9 mouse cellular contexts compared by ENCODE assay signal in the genomic region with DNA sequence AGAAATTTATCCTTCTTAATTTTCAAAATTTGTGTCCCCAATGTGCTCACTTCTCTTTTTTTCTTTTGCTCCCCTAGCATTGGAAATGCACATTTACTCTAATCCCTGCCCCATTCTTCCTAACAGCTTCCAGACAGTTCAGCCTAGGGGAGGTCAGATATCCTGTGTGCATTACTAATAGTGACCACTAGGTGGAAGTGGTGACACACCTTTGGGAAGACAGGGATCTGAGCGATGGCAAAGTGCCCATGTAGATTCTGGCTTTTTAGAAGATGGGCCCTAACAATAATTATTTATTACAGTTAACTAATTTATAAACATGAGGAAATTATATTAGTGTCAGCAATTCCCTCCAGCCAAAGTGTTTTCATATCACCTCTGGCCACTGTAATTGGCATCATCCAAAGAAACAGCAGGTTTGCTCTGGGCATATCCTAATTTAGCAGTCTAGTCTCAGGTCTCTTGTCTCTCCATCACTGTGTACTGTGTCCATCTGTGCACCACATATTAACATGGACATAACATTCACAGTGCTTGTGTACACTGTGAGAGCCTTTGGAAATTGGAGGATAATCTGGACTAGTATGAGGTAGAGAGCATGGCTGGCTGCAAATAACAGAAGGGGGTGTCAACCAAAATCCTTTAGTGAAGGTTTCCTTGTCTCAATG. TPM values are rescaled to one million over a fixed set of nuclear protein-coding genes. Genes with fewer than 3 reads are reported as not detected.
DNase-seq lines count a peak whose midpoint lies in the region; ATAC-seq and TF ChIP-seq lines count a peak whose summit lies in the region.
"Had no signal": no experiment of that assay in that cellular context is flagged by ENCODE, and none has a peak within 500 bp of the region (broad histone marks: within the 10 kb centered on the region; RNA-seq: fewer than 3 reads in every experiment).

No protein-coding gene starts in this region.

- peak; percentile 34 for DNase-seq in heart, adult 8-10 months (ENCODE audit: low spot score)
- DNase-seq in embryonic facial prominence, embryonic 14.5 days (ENCODE audit: low spot score): peak; percentile 80
- peak; percentile 79 for DNase-seq in hindbrain, embryonic 11.5 days (ENCODE audit: low spot score)
- peak; percentile 35 to 87 for DNase-seq in layer of hippocampus, adult 18-20 months (ENCODE audit: low spot score in 2 of 2)
- peak; percentile 81 for DNase-seq in retina, postnatal 1 day

- no peak for ATAC-seq in heart, embryonic 11.5 days (replicated peaks; ENCODE audit: insufficient number of reproducible peaks, low FRiP score, low TSS enrichment)
- peak; percentile 75; the same call in 1 of the 2 replicates for ATAC-seq in embryonic facial prominence, embryonic 14.5 days (ENCODE audit: low read depth)
- ATAC-seq in hindbrain, embryonic 11.5 days (ENCODE audit: low FRiP score): peak; percentile 93
- 0 out of 2 replicates have a peak, but pooled peaks have one; percentile 64 for ATAC-seq in lung, embryonic 15.5 days (ENCODE audit: borderline replicate concordance, extremely low read depth, low FRiP score, low TSS enrichment)

- H3K4me1 ChIP-seq in heart, embryonic 11.5 days (ENCODE audit: control insufficient read depth, insufficient read depth, low read length): no peaks in the 10 kb centered on the region
- H3K4me1 ChIP-seq in bone marrow, adult 2 months (ENCODE audit: control insufficient read depth, insufficient read depth, low read length): no peaks in the 10 kb centered on the region
- no peaks in the 10 kb centered on the region for H3K4me1 ChIP-seq in embryonic facial prominence, embryonic 14.5 days (ENCODE audit: control insufficient read depth, insufficient read depth, low read length)
- no peaks in the 10 kb centered on the region for H3K4me1 ChIP-seq in hindbrain, embryonic 11.5 days (replicated peaks; ENCODE audit: control insufficient read depth, insufficient read depth, low read length)
- no peaks in the 10 kb centered on the region for H3K4me1 ChIP-seq in lung, embryonic 15.5 days

- no peaks in the 10 kb centered on the region for H3K27me3 ChIP-seq in heart, embryonic 11.5 days (ENCODE audit: control insufficient read depth, insufficient read depth, low read length)
- H3K27me3 ChIP-seq in embryonic facial prominence, embryonic 14.5 days (replicated peaks; ENCODE audit: control insufficient read depth, insufficient read depth, low read length): no peaks in the 10 kb centered on the region
- no peaks in the 10 kb centered on the region for H3K27me3 ChIP-seq in hindbrain, embryonic 11.5 days (ENCODE audit: control insufficient read depth, insufficient read depth, low read length)
- H3K27me3 ChIP-seq in lung, embryonic 15.5 days: no peaks in the 10 kb centered on the region

- H3K27ac ChIP-seq in heart, embryonic 11.5 days (ENCODE audit: low read depth, low read length): no peak overlapping the region
- H3K27ac ChIP-seq in bone marrow, adult 2 months (ENCODE audit: control insufficient read depth, insufficient read depth, low read depth, low read length, poor library complexity): no peak overlapping the region
- H3K27ac ChIP-seq in embryonic facial prominence, embryonic 14.5 days (replicated peaks; ENCODE audit: low read depth, low read length): no peak overlapping the region
- H3K27ac ChIP-seq in hindbrain, embryonic 11.5 days (ENCODE audit: low read depth, low read length): no peak overlapping the region
- no peak overlapping the region for H3K27ac ChIP-seq in lung, embryonic 15.5 days

- H3K9ac ChIP-seq in heart, embryonic 11.5 days (ENCODE audit: low read depth, low read length): no peak overlapping the region
- H3K9ac ChIP-seq in embryonic facial prominence, embryonic 14.5 days (ENCODE audit: low read depth, low read length): no peak overlapping the region
- no peak overlapping the region for H3K9ac ChIP-seq in hindbrain, embryonic 11.5 days (ENCODE audit: low read depth, low read length)
- H3K9ac ChIP-seq in lung, embryonic 15.5 days: no peak overlapping the region

- peak; percentile 45 for TF ChIP-seq CTCF in bone marrow, adult 2 months (IDR thresholded peaks at IDR 0.05; ENCODE audit: control insufficient read depth, insufficient read depth, low read length)

- H3K4me3 ChIP-seq in heart, embryonic 11.5 days (ENCODE audit: low read depth, low read length): no peak overlapping the region
- no peak overlapping the region for H3K4me3 ChIP-seq in bone marrow, adult 2 months (replicated peaks; ENCODE audit: control insufficient read depth, low read depth, low read length)
- H3K4me3 ChIP-seq in embryonic facial prominence, embryonic 14.5 days (ENCODE audit: low read depth, low read length): no peak overlapping the region
- H3K4me3 ChIP-seq in hindbrain, embryonic 11.5 days (ENCODE audit: low read depth, low read length): no peak overlapping the region
- no peak overlapping the region for H3K4me3 ChIP-seq in lung, embryonic 15.5 days
- H3K4me3 ChIP-seq: megakaryocyte, embryonic 14.5 days had no signal

- no peak for TF ChIP-seq POLR2A in bone marrow, adult 2 months (IDR thresholded peaks at IDR 0.05; ENCODE audit: borderline replicate concordance, control insufficient read depth, low read depth, low read length)

- 2% methylated on average over 1 of the region's 1 CpGs for WGBS in heart, embryonic 11.5 days (ENCODE audit: insufficient replicate concordance)
- WGBS in bone marrow, adult 2 months: 9% methylated on average over 1 of the region's 1 CpGs
- WGBS in embryonic facial prominence, embryonic 14.5 days: 6% methylated on average over 1 of the region's 1 CpGs
- WGBS in hindbrain, embryonic 11.5 days: 8% methylated on average over 1 of the region's 1 CpGs
- 2% methylated on average over 1 of the region's 1 CpGs for WGBS in lung, embryonic 15.5 days

- H3K4me2 ChIP-seq in heart, embryonic 11.5 days: no peak overlapping the region
- no peak overlapping the region for H3K4me2 ChIP-seq in embryonic facial prominence, embryonic 14.5 days (ENCODE audit: low read depth, low read length)
- no peak overlapping the region for H3K4me2 ChIP-seq in hindbrain, embryonic 11.5 days (replicated peaks; ENCODE audit: low read depth, low read length)
- H3K4me2 ChIP-seq in lung, embryonic 15.5 days: no peak overlapping the region

- H3K36me3 ChIP-seq in heart, embryonic 11.5 days (ENCODE audit: control insufficient read depth, insufficient read depth, low read length): no peaks in the 10 kb centered on the region
- H3K36me3 ChIP-seq in embryonic facial prominence, embryonic 14.5 days (ENCODE audit: control insufficient read depth, insufficient read depth, low read length): no peaks in the 10 kb centered on the region
- H3K36me3 ChIP-seq in hindbrain, embryonic 11.5 days (ENCODE audit: control insufficient read depth, insufficient read depth, low read length): no peaks in the 10 kb centered on the region
- H3K36me3 ChIP-seq in lung, embryonic 15.5 days: no peaks in the 10 kb centered on the region

- no peaks in the 10 kb centered on the region for H3K9me3 ChIP-seq in heart, embryonic 11.5 days (replicated peaks; ENCODE audit: control insufficient read depth, low read length)
- H3K9me3 ChIP-seq in embryonic facial prominence, embryonic 14.5 days (ENCODE audit: control insufficient read depth, low read length): no peaks in the 10 kb centered on the region
- H3K9me3 ChIP-seq in hindbrain, embryonic 11.5 days (ENCODE audit: control insufficient read depth, low read length): no peaks in the 10 kb centered on the region
- no peaks in the 10 kb centered on the region for H3K9me3 ChIP-seq in lung, embryonic 15.5 days
- H3K9me3 ChIP-seq: megakaryocyte, embryonic 14.5 days had no signal

RNA-seq across cellular contexts. Expression of a gene that starts 13.1 kb away (rescaled TPM):
- not detected for total RNA-seq in heart, adult 8-10 months (2022)
- polyA plus RNA-seq in heart, embryonic 11.5 days (2014; fragmentation: Nextera tagmentation; extraction: Ambion mirVana): not detected in 2 replicates
- not detected in 2 replicates for polyA plus RNA-seq in bone marrow, adult 2 months (2011; ENCODE audit: insufficient read depth, insufficient read length, low replicate concordance, missing spikeins)
- polyA plus RNA-seq in embryonic facial prominence, embryonic 14.5 days (2014; fragmentation: Nextera tagmentation; extraction: Ambion mirVana): 0.06 TPM in 1 of 2 replicates, not detected in the other
- not detected in 2 replicates for polyA plus RNA-seq in hindbrain, embryonic 11.5 days (2014; fragmentation: Nextera tagmentation; extraction: Ambion mirVana)
- total RNA-seq in layer of hippocampus, adult 18-20 months (2021): not detected
- polyA plus RNA-seq in lung, embryonic 15.5 days (2015; fragmentation: Nextera tagmentation; extraction: Ambion mirVana): not detected in 2 replicates

RNA-seq across cellular contexts. Expression of a gene that starts 57.7 kb away (rescaled TPM):
- total RNA-seq in heart, adult 8-10 months (2022): under 1 TPM in 1 of 4 experiments, not detected in 3; 0.11 TPM
- polyA plus RNA-seq in heart, embryonic 11.5 days (2014; fragmentation: Nextera tagmentation; extraction: Ambion mirVana): 41.0 and 53.1 TPM in 2 replicates
- polyA plus RNA-seq in bone marrow, adult 2 months (2011; ENCODE audit: insufficient read depth, insufficient read length, low replicate concordance, missing spikeins): 1,009 and 1,115 TPM in 2 replicates
- polyA plus RNA-seq in embryonic facial prominence, embryonic 14.5 days (2014; fragmentation: Nextera tagmentation; extraction: Ambion mirVana): 0.85 and 2.5 TPM in 2 replicates
- 9.2 and 10.0 TPM in 2 replicates for polyA plus RNA-seq in hindbrain, embryonic 11.5 days (2014; fragmentation: Nextera tagmentation; extraction: Ambion mirVana)
- total RNA-seq in layer of hippocampus, adult 18-20 months (2021): not detected
- 2.7 and 3.3 TPM in 2 replicates for polyA plus RNA-seq in lung, embryonic 15.5 days (2015; fragmentation: Nextera tagmentation; extraction: Ambion mirVana)

Comparison
In these comparisons a context has a peak if more than half of its experiments do, and no peak if none do; other contexts are left out.
1. RNA of a gene that starts 57.7 kb away (polyA plus RNA-seq): 1,009 to 1,115 TPM in bone marrow, adult 2 months; 41.0 to 53.1 TPM in heart, embryonic 11.5 days, 9.2 to 10.0 TPM in hindbrain, embryonic 11.5 days, 2.7 to 3.3 TPM in lung, embryonic 15.5 days and 0.85 to 2.5 TPM in embryonic facial prominence, embryonic 14.5 days; every median in the first group is over 10 times any median in the second.
2. Peak in every context shown above with its lines, with median percentiles within 50 percentile points of each other: DNase-seq.